ENCODE assay signal across 9 mouse cellular contexts in the genomic region with DNA sequence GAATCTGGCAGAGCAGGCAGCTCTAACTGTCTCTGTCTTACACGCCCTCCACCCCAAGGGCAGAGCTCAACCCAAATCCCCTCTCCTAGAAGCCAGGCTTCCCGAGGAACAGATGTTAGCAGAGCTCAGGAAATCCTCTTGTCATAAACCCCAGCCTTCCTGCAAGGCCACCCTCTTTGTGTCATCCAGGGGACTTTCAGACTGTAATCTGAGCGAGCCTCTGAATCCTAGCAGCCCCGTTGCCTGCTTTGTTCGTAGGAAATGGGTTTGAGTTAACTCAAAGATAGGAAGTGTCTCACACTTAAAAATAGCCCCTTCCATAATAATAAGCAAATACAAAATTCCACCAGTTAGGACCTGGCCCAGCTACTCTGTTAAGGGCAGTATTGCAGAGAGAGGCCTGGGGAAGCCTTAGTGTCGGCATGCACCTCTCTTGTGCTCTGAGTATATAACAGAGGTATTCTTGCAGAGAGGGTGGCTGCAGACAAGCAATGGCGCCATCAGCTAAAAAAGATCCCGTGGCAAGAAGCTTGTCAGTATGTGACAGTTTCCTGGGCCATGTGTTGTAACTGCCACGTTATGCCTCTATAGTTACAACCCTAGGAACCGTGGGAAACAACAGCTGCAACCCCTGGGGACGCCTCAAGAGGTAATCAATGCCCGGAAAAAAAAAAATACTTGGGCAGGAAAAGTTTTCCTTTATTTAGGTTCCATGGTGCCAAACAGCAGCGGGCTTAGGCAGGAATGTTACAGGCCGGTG. TPM values are rescaled to one million over a fixed set of nuclear protein-coding genes. Genes with fewer than 3 reads are reported as not detected.
DNase-seq lines count a peak whose midpoint lies in the region; ATAC-seq and TF ChIP-seq lines count a peak whose summit lies in the region.
"Had no signal": no experiment of that assay in that cellular context is flagged by ENCODE, and none has a peak within 500 bp of the region (broad histone marks: within the 10 kb centered on the region; RNA-seq: fewer than 3 reads in every experiment).

No protein-coding gene starts in this region.

- no peaks in the 10 kb centered on the region for H3K9me3 ChIP-seq in embryonic facial prominence, embryonic 13.5 days
- H3K9me3 ChIP-seq in kidney, postnatal 0 days (replicated peaks; ENCODE audit: low read length) = no peaks in the 10 kb centered on the region
- H3K9me3 ChIP-seq in neural tube, embryonic 13.5 days = no peaks in the 10 kb centered on the region
- H3K9me3 ChIP-seq: hindbrain, embryonic 15.5 days had no signal

- H3K36me3 ChIP-seq in embryonic facial prominence, embryonic 13.5 days = no peaks in the 10 kb centered on the region
- no peaks in the 10 kb centered on the region for H3K36me3 ChIP-seq in kidney, postnatal 0 days (ENCODE audit: insufficient read depth, low read length)
- H3K36me3 ChIP-seq in neural tube, embryonic 13.5 days = no peaks in the 10 kb centered on the region
- H3K36me3 ChIP-seq: hindbrain, embryonic 15.5 days had no signal

- no peak overlapping the region for H3K4me3 ChIP-seq in embryonic facial prominence, embryonic 13.5 days
- no peak overlapping the region for H3K4me3 ChIP-seq in kidney, postnatal 0 days (replicated peaks; ENCODE audit: low read depth, low read length)
- H3K4me3 ChIP-seq in neural tube, embryonic 13.5 days = no peak overlapping the region
- H3K4me3 ChIP-seq: hindbrain, embryonic 15.5 days had no signal

- DNase-seq in kidney, adult 11 months = peak; percentile 41
- no peak for DNase-seq in kidney, adult 18-20 months
- DNase-seq in kidney, postnatal 0 days (ENCODE audit: low spot score) = peak; percentile 76
- DNase-seq in right cerebral cortex, adult 2 months (ENCODE audit: low spot score in 2 of 2) = no peak
- no peak for DNase-seq in left cerebral cortex, postnatal 36 days (ENCODE audit: low spot score in 2 of 2)
- no peak for DNase-seq in cerebellum, postnatal 4 days (ENCODE audit: low spot score in 2 of 2)

- intact Hi-C loops in left cerebral cortex, postnatal 36 days (cut with DNase I) = no loop called here

- peaks cover 30% of the 10 kb centered on the region for H3K4me1 ChIP-seq in embryonic facial prominence, embryonic 13.5 days
- H3K4me1 ChIP-seq in kidney, postnatal 0 days (replicated peaks; ENCODE audit: insufficient read depth, low read length) = peaks cover 9% of the 10 kb centered on the region; the same call in 1 of the 2 replicates
- H3K4me1 ChIP-seq in neural tube, embryonic 13.5 days (replicated peaks) = peaks cover 16% of the 10 kb centered on the region

- 0 out of 2 replicates have a peak overlapping the region, but pooled peaks have one; percentile 36 for H3K9ac ChIP-seq in embryonic facial prominence, embryonic 13.5 days
- 0 out of 2 replicates have a peak overlapping the region, but pooled peaks have one; percentile 3 for H3K9ac ChIP-seq in kidney, postnatal 0 days (ENCODE audit: low read depth, low read length)
- no peak overlapping the region for H3K9ac ChIP-seq in neural tube, embryonic 13.5 days
- H3K9ac ChIP-seq: hindbrain, embryonic 15.5 days had no signal

- 15% methylated on average over 14 of the region's 14 CpGs for whole genome bisulfite sequencing in embryonic facial prominence, embryonic 13.5 days
- 24% methylated on average over 14 of the region's 14 CpGs for WGBS in kidney, postnatal 0 days
- 25% methylated on average over 14 of the region's 14 CpGs for WGBS in neural tube, embryonic 13.5 days

- peak overlapping the region; percentile 66 for H3K27ac ChIP-seq in embryonic facial prominence, embryonic 13.5 days
- peak overlapping the region; percentile 71 for H3K27ac ChIP-seq in kidney, postnatal 0 days
- H3K27ac ChIP-seq in neural tube, embryonic 13.5 days (replicated peaks) = peak overlapping the region; percentile 56; the same call in 1 of the 2 replicates
- H3K27ac ChIP-seq: hindbrain, embryonic 15.5 days had no signal

- no peaks in the 10 kb centered on the region for H3K27me3 ChIP-seq in embryonic facial prominence, embryonic 13.5 days
- H3K27me3 ChIP-seq in kidney, postnatal 0 days (ENCODE audit: insufficient read depth, low read length) = no peaks in the 10 kb centered on the region
- H3K27me3 ChIP-seq in neural tube, embryonic 13.5 days = no peaks in the 10 kb centered on the region
- H3K27me3 ChIP-seq: hindbrain, embryonic 15.5 days had no signal

- TF ChIP-seq CTCF in kidney, postnatal 0 days (IDR thresholded peaks at IDR 0.05; ENCODE audit: low read depth) = no peak

- no peak for ATAC-seq in embryonic facial prominence, embryonic 13.5 days (ENCODE audit: insufficient number of reproducible peaks, insufficient read depth, low FRiP score, low TSS enrichment, low read depth)
- ATAC-seq in kidney, postnatal 0 days (replicated peaks; ENCODE audit: low FRiP score, low read depth) = no peak
- ATAC-seq in neural tube, embryonic 13.5 days (ENCODE audit: low read depth) = no peak

- no peak overlapping the region for H3K4me2 ChIP-seq in embryonic facial prominence, embryonic 13.5 days
- H3K4me2 ChIP-seq in kidney, postnatal 0 days (ENCODE audit: low read length) = no peak overlapping the region
- no peak overlapping the region for H3K4me2 ChIP-seq in neural tube, embryonic 13.5 days
- H3K4me2 ChIP-seq: hindbrain, embryonic 15.5 days had no signal

RNA-seq across cellular contexts. Expression of a gene that starts 17.1 kb away (rescaled TPM):
- 1.6 and 2.4 TPM in 2 replicates for polyA plus RNA-seq in embryonic facial prominence, embryonic 13.5 days (2015; fragmentation: Nextera tagmentation; extraction: Ambion mirVana)
- polyA plus RNA-seq in kidney, postnatal 0 days (2015; fragmentation: Nextera tagmentation; extraction: Ambion mirVana) = 0.22 TPM in 1 of 2 replicates, not detected in the other
- polyA plus RNA-seq in neural tube, embryonic 13.5 days (2015; fragmentation: Nextera tagmentation; extraction: Ambion mirVana) = 0.74 and 4.3 TPM in 2 replicates
- 10 to 100 TPM; 14.8 to 36.1 TPM for total RNA-seq in left cerebral cortex, postnatal 36 days (2021)

RNA-seq across cellular contexts. Expression of a gene that starts 48.8 kb away (rescaled TPM):
- polyA plus RNA-seq in embryonic facial prominence, embryonic 13.5 days (2015; fragmentation: Nextera tagmentation; extraction: Ambion mirVana) = 18.4 and 19.4 TPM in 2 replicates
- 6.6 and 7.3 TPM in 2 replicates for polyA plus RNA-seq in kidney, postnatal 0 days (2015; fragmentation: Nextera tagmentation; extraction: Ambion mirVana)
- polyA plus RNA-seq in neural tube, embryonic 13.5 days (2015; fragmentation: Nextera tagmentation; extraction: Ambion mirVana) = 32.0 and 39.8 TPM in 2 replicates
- total RNA-seq in left cerebral cortex, postnatal 36 days (2021) = 10 to 100 TPM; 69.5 to 72.8 TPM

Comparison
In these comparisons a context has a peak if more than half of its experiments do, and no peak if none do; other contexts are left out.
1. DNase-seq: peak in kidney, adult 11 months (single experiment) and kidney, postnatal 0 days (single experiment); none in kidney, adult 18-20 months (single experiment), right cerebral cortex, adult 2 months (0 of 2), left cerebral cortex, postnatal 36 days (0 of 2) and cerebellum, postnatal 4 days (0 of 2).
2. Peak in every context shown above with its lines, with median percentiles within 50 percentile points of each other: H3K27ac ChIP-seq.